Mouse (Mus musculus): Measurements from ENCODE around the gene Gm16223. TPM values are rescaled to one million over a fixed set of nuclear protein-coding genes. Genes with fewer than 3 reads are reported as not detected.

The Gm16223 gene
- polyA plus RNA-seq, 1 experiment from 2014 or later, result not detected

DNA sequence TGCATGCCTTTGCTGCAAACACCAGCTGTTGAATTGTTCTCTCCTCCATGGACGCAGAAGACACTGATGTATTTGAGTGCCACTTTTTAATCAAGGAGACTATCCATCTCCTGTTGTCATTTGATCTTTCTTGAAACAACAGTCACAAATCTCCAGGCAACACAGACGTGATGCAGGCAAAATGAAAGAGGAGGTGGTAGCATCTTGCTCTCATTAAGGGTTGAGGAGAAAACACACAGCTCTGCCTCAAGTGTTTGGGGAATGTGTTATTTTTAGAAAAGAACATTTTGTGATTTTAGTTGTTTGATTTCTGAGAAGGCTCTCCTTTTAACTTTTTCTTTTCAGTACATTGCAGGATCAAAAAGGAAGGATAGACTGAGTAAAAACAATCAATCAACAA lies 107.7 kb downstream of the Gm16223 start:
- H3K36me3 ChIP-seq (ENCODE audit: control insufficient read depth, insufficient read depth, low read length), result no peaks in the 10 kb centered on the region
- no peak overlapping the region for H3K4me3 ChIP-seq (replicated peaks; ENCODE audit: low read depth, low read length)
- WGBS, result 74% methylated on average over 2 of the region's 2 CpGs
- ATAC-seq (ENCODE audit: low FRiP score, low TSS enrichment) (no peak), DNase-seq (no peak)
- H3K9ac ChIP-seq (replicated peaks; ENCODE audit: low read length), result no peak overlapping the region
- no peak overlapping the region for H3K27ac ChIP-seq (replicated peaks; ENCODE audit: low read depth, low read length)
- H3K27me3 ChIP-seq (ENCODE audit: control insufficient read depth, insufficient read depth, low read length), result no peaks in the 10 kb centered on the region
- H3K4me1 ChIP-seq (ENCODE audit: control insufficient read depth, insufficient read depth, low read length), result no peaks in the 10 kb centered on the region
- H3K4me2 ChIP-seq (ENCODE audit: low read length), result no peak overlapping the region
- no peaks in the 10 kb centered on the region for H3K9me3 ChIP-seq (ENCODE audit: control insufficient read depth, low read length)

DNA sequence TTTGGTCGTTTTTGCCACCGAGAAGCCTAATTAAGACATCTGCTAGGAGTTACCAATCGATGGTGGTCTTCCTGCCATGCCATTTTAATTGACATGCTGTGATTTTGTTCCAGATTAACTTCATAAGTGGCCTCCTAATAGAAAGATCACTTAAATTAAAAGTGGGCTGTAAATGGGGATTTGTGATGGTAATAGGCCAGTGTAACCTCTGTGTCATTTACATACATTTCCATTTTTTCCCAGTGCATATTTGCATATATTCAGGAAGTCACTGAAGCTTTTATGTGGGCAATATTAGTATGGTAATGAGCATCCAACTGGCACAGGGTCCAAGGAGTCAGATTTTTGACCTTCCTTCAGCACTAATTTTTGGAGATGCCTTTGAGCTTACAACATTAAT lies 130.7 kb downstream of the Gm16223 start:
- ATAC-seq (ENCODE audit: low FRiP score, low TSS enrichment), result no peak
- H3K27ac ChIP-seq (replicated peaks; ENCODE audit: low read depth, low read length), result no peak overlapping the region
- H3K27me3 ChIP-seq (ENCODE audit: control insufficient read depth, insufficient read depth, low read length), result no peaks in the 10 kb centered on the region
- H3K36me3 ChIP-seq (ENCODE audit: control insufficient read depth, insufficient read depth, low read length), result no peaks in the 10 kb centered on the region
- H3K4me1 ChIP-seq (ENCODE audit: control insufficient read depth, insufficient read depth, low read length), result no peaks in the 10 kb centered on the region
- peak; percentile 30 for DNase-seq
- no peaks in the 10 kb centered on the region for H3K9me3 ChIP-seq (ENCODE audit: control insufficient read depth, low read length)
- no peak overlapping the region for H3K4me3 ChIP-seq (replicated peaks; ENCODE audit: low read depth, low read length)
- 24% methylated on average over 3 of the region's 3 CpGs for WGBS
- no peak overlapping the region for H3K4me2 ChIP-seq (ENCODE audit: low read length)
- no peak overlapping the region for H3K9ac ChIP-seq (replicated peaks; ENCODE audit: low read length)

DNA sequence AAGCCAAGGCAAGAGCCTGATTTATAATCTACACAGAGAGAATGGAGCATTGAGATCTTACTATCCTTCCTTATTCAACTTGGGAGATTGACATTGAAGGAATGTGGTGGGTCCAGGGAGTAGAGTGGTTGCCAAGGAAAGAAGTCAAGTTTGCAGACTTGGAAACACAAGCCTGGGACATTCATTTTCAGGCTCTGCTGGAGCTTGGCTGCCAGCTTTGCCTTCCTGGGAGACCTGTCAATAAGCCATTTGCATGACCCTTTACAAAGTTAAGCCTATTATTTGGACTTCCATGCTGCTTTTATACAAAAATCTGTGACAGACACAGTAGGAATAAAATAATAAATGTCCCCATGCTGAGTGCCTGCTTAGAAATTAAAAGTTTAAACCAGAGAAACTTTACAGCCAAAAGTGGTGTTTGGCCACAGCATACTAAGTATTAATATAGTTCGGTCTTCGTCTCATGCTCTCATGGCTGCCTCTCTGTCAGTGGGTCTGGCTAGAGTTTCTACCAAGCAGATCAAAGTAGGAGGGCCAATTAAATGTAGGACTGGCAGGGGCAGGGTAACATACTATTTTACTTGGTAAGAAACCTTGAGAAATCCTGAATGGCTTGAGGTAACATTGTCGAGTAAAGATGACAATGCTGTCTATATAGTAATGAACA lies 139.8 kb downstream of the Gm16223 start:
- WGBS, result 40% methylated on average over 3 of the region's 3 CpGs
- no peaks in the 10 kb centered on the region for H3K36me3 ChIP-seq (ENCODE audit: control insufficient read depth, insufficient read depth, low read length)
- ATAC-seq (ENCODE audit: low FRiP score, low TSS enrichment), result no peak
- H3K9me3 ChIP-seq (ENCODE audit: control insufficient read depth, low read length), result no peaks in the 10 kb centered on the region
- H3K4me2 ChIP-seq (ENCODE audit: low read length), result no peak overlapping the region
- H3K9ac ChIP-seq (replicated peaks; ENCODE audit: low read length), result no peak overlapping the region
- peaks cover 5% of the 10 kb centered on the region; the same call in 1 of the 2 replicates for H3K4me1 ChIP-seq (ENCODE audit: control insufficient read depth, insufficient read depth, low read length)
- DNase-seq, result peak; percentile 34
- no peak overlapping the region for H3K4me3 ChIP-seq (replicated peaks; ENCODE audit: low read depth, low read length)
- H3K27ac ChIP-seq (replicated peaks; ENCODE audit: low read depth, low read length), result no peak overlapping the region
- no peaks in the 10 kb centered on the region for H3K27me3 ChIP-seq (ENCODE audit: control insufficient read depth, insufficient read depth, low read length)

DNA sequence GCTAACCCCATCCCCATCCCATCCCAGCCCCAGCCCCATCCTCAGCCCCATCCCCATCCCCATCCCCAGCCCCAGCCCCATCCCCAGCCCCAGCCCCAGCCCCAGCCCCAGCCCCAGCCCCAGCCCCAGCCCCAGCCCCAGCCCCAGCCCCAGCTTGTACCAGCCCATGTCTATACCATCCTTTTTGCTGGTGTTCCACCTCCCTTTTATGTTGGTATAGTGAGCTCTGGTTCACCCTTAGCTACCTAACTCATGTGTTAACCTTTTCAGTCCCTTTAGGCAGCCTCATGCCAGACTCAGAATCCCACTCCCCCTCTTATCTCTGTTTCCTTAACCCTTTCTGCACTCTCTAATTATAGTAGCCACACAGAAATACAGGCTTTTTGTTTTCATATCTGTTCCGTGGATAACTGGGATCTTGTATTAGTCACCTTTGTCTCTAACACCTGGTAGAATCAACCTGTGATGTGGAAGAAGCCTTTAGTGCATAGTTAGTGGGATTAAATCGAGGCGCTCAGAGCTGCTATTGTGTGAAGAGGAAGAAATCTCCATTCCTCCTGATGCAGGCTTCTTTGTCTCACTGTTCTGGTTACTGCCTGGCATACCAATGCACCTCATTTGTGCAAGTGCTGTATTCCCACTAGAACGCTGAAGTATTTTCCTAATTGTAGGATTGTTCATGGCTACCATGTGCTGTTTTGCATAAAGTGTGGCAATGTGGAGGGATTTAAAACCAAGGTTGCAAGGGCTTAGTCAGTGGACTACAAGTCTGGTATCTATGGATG lies 144.0 kb downstream of the Gm16223 start:
- H3K36me3 ChIP-seq (ENCODE audit: control insufficient read depth, insufficient read depth, low read length), result no peaks in the 10 kb centered on the region
- H3K27ac ChIP-seq (replicated peaks; ENCODE audit: low read depth, low read length), result peak overlapping the region; percentile 39; the same call in 1 of the 2 replicates
- no peak overlapping the region for H3K9ac ChIP-seq (replicated peaks; ENCODE audit: low read length)
- peaks cover 5% of the 10 kb centered on the region; the same call in 1 of the 2 replicates for H3K4me1 ChIP-seq (ENCODE audit: control insufficient read depth, insufficient read depth, low read length)
- H3K4me2 ChIP-seq (ENCODE audit: low read length), result no peak overlapping the region
- 25% methylated on average over 4 of the region's 4 CpGs for WGBS
- DNase-seq, result peak; percentile 40
- peak; percentile 51; the same call in 1 of the 2 replicates for ATAC-seq (ENCODE audit: low FRiP score, low TSS enrichment)
- H3K9me3 ChIP-seq (ENCODE audit: control insufficient read depth, low read length), result no peaks in the 10 kb centered on the region
- no peaks in the 10 kb centered on the region for H3K27me3 ChIP-seq (ENCODE audit: control insufficient read depth, insufficient read depth, low read length)
- no peak overlapping the region for H3K4me3 ChIP-seq (replicated peaks; ENCODE audit: low read depth, low read length)

DNA sequence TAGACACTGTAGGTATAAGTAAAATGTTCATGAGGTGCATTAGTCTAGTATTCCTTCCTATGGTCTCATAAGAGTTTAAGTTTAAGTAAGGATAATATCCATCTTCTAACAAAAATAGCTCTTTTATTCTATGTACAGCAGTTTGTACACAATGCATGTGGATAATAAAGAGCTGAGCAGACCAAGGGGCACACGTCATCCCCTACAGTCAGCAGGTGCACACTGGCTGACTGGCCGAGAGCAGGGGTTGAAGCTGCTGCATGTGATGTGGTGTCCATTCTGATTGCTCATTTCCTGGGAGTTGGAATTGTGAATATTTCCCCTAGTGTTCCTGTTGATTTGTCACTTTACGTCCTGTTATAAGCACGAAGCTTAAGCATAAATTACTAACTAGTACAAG lies 144.6 kb downstream of the Gm16223 start:
- H3K4me3 ChIP-seq (replicated peaks; ENCODE audit: low read depth, low read length), result no peak overlapping the region
- ATAC-seq (ENCODE audit: low FRiP score, low TSS enrichment) (no peak), DNase-seq (no peak)
- H3K4me2 ChIP-seq (ENCODE audit: low read length), result no peak overlapping the region
- 71% methylated on average over 4 of the region's 4 CpGs for WGBS
- H3K27me3 ChIP-seq (ENCODE audit: control insufficient read depth, insufficient read depth, low read length), result no peaks in the 10 kb centered on the region
- H3K9ac ChIP-seq (replicated peaks; ENCODE audit: low read length), result no peak overlapping the region
- H3K4me1 ChIP-seq (ENCODE audit: control insufficient read depth, insufficient read depth, low read length), result peaks cover 5% of the 10 kb centered on the region; the same call in 1 of the 2 replicates
- no peaks in the 10 kb centered on the region for H3K36me3 ChIP-seq (ENCODE audit: control insufficient read depth, insufficient read depth, low read length)
- H3K27ac ChIP-seq (replicated peaks; ENCODE audit: low read depth, low read length), result peak overlapping the region; percentile 39; the same call in 1 of the 2 replicates
- H3K9me3 ChIP-seq (ENCODE audit: control insufficient read depth, low read length), result no peaks in the 10 kb centered on the region

DNA sequence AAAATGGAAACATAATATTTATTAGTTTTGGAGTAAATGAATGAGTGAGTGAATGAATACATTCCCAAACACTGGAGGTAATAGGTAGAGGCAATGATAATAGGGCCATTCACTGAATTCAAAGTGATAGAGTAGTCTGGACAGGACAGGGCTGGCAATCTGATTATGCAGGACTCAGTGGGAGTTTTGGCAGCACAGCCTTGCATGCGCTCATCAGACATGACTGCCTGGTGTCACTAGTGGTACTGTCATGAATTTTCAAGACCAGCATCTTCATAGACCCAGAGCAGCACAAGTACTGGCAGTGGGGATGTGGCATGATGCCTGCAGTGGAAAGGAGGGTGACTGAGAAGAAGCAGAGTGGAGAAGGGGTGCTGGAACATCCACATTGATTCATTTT lies 157.1 kb downstream of the Gm16223 start:
- no peak overlapping the region for H3K4me2 ChIP-seq (ENCODE audit: low read length)
- H3K27ac ChIP-seq (replicated peaks; ENCODE audit: low read depth, low read length), result no peak overlapping the region
- H3K9ac ChIP-seq (replicated peaks; ENCODE audit: low read length), result no peak overlapping the region
- no peaks in the 10 kb centered on the region for H3K4me1 ChIP-seq (ENCODE audit: control insufficient read depth, insufficient read depth, low read length)
- H3K4me3 ChIP-seq (replicated peaks; ENCODE audit: low read depth, low read length), result no peak overlapping the region
- H3K36me3 ChIP-seq (ENCODE audit: control insufficient read depth, insufficient read depth, low read length), result no peaks in the 10 kb centered on the region
- ATAC-seq (ENCODE audit: low FRiP score, low TSS enrichment) (no peak), DNase-seq (no peak)
- H3K9me3 ChIP-seq (ENCODE audit: control insufficient read depth, low read length), result no peaks in the 10 kb centered on the region
- 56% methylated on average over 1 of the region's 1 CpGs for WGBS
- no peaks in the 10 kb centered on the region for H3K27me3 ChIP-seq (ENCODE audit: control insufficient read depth, insufficient read depth, low read length)

DNA sequence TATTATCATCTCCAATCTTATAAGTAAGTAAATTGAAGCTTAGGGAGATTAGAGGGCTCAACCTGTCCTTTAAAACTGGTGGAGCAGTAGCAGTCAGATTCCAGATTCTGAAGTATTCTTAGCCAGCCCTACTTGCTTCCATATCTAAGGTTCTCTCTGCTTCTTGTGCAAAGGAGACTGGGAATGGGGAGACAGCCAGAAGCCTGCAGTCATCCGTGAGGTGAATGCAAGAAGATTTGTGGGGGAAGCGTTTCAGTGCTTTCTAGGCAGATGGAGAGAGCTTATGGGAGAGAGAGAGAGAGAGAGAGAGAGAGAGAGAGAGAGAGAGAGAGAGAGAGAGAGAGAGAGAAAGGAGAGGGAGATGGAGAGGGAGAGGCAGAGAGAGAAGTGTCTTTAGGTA lies 160.9 kb downstream of the Gm16223 start:
- Histone ChIP-seq H3K36me3 (ENCODE audit: control insufficient read depth, insufficient read depth, low read length) (no peaks in the 10 kb centered on the region), H3K27me3 (ENCODE audit: control insufficient read depth, insufficient read depth, low read length) (no peaks in the 10 kb centered on the region), H3K4me1 (ENCODE audit: control insufficient read depth, insufficient read depth, low read length) (no peaks in the 10 kb centered on the region), H3K9ac (replicated peaks; ENCODE audit: low read length) (no peak overlapping the region), H3K9me3 (ENCODE audit: control insufficient read depth, low read length) (no peaks in the 10 kb centered on the region), H3K4me3 (replicated peaks; ENCODE audit: low read depth, low read length) (no peak overlapping the region), H3K27ac (replicated peaks; ENCODE audit: low read depth, low read length) (no peak overlapping the region), H3K4me2 (ENCODE audit: low read length) (no peak overlapping the region)
- ATAC-seq (ENCODE audit: low FRiP score, low TSS enrichment) (no peak), DNase-seq (peak; percentile 15)
- 55% methylated on average over 2 of the region's 2 CpGs for WGBS

DNA sequence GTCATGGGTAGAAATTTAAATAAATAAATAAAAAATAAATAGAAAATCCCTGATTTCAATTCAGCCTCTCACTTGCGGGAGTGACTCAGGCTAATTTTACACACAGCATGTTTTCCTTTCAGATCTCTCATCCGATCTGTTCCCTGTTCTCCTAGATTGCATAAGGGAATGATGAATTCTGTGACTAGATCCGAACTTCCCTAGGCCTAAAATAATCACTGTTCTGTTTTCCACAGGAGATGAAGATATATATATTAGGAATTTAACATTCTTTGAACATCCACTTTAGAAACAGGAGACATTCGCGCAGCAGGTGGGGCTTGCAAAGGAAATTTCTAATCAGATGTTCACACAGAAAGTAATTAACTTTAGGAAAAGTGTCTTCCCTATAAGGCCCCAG lies 171.5 kb downstream of the Gm16223 start:
- Histone ChIP-seq H3K9ac (replicated peaks; ENCODE audit: low read length) (no peak overlapping the region), H3K4me2 (ENCODE audit: low read length) (no peak overlapping the region), H3K4me1 (ENCODE audit: control insufficient read depth, insufficient read depth, low read length) (no peaks in the 10 kb centered on the region), H3K27me3 (ENCODE audit: control insufficient read depth, insufficient read depth, low read length) (no peaks in the 10 kb centered on the region), H3K36me3 (ENCODE audit: control insufficient read depth, insufficient read depth, low read length) (no peaks in the 10 kb centered on the region), H3K27ac (replicated peaks; ENCODE audit: low read depth, low read length) (no peak overlapping the region), H3K4me3 (replicated peaks; ENCODE audit: low read depth, low read length) (no peak overlapping the region), H3K9me3 (ENCODE audit: control insufficient read depth, low read length) (no peaks in the 10 kb centered on the region)
- ATAC-seq (ENCODE audit: low FRiP score, low TSS enrichment) (no peak), DNase-seq (no peak)
- WGBS, result 72% methylated on average over 5 of the region's 5 CpGs

DNA sequence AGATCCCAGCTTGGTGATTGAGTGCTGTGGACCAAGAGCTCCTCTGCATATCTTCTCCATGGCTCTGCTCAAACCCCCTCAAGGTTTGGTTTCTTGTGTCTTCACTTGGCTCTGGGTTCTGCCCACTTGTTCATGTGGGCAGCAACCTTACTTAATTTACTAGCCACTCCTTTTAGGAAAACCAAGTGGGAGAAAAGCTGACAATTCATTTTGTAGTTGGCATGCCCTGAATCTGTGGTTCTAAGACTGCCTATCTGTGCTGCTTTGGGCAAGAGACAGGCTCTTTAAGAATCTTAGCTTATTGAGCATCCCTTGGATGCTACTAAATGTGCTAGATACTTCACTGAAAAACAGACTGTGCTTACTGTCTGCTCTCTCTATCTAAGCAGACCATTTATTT lies 172.0 kb downstream of the Gm16223 start:
- H3K9me3 ChIP-seq (ENCODE audit: control insufficient read depth, low read length), result no peaks in the 10 kb centered on the region
- no peaks in the 10 kb centered on the region for H3K4me1 ChIP-seq (ENCODE audit: control insufficient read depth, insufficient read depth, low read length)
- no peak for DNase-seq
- H3K9ac ChIP-seq (replicated peaks; ENCODE audit: low read length), result no peak overlapping the region
- H3K4me3 ChIP-seq (replicated peaks; ENCODE audit: low read depth, low read length), result no peak overlapping the region
- no peak overlapping the region for H3K4me2 ChIP-seq (ENCODE audit: low read length)
- H3K27me3 ChIP-seq (ENCODE audit: control insufficient read depth, insufficient read depth, low read length), result no peaks in the 10 kb centered on the region
- no peaks in the 10 kb centered on the region for H3K36me3 ChIP-seq (ENCODE audit: control insufficient read depth, insufficient read depth, low read length)
- no peak overlapping the region for H3K27ac ChIP-seq (replicated peaks; ENCODE audit: low read depth, low read length)
- no peak for ATAC-seq (ENCODE audit: low FRiP score, low TSS enrichment)
